In the genomic region with DNA sequence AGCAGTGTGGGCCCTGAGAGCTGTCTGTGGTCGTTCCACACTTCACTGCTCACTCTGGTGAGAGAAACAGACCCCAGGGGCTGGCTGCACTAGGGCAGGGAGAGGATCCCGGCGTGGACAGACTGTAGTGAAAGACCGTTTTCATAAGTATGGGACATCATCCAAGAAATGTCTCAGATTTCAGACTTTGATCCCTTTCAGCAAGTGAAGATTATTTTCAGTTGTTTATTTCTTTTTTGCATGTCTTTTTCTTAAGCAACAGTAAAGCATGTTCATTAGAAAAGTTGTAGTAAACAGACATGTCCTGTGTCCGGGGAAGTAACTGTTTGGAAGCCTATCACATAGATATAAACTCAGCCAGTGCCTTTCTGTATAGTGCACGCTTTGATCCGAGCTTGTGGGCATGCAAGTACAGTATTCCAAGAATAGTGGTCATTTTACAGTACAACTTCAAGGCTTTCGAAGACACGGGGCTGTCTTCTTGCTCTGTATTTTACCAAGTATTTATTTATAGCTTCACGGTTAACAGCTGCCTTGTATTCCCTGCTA, we compare ENCODE assay signal across 9 mouse cellular contexts. TPM values are rescaled to one million over a fixed set of nuclear protein-coding genes. Genes with fewer than 3 reads are reported as not detected.
DNase-seq lines count a peak whose midpoint lies in the region; ATAC-seq and TF ChIP-seq lines count a peak whose summit lies in the region.
"Had no signal": no experiment of that assay in that cellular context is flagged by ENCODE, and none has a peak within 500 bp of the region (broad histone marks: within the 10 kb centered on the region; RNA-seq: fewer than 3 reads in every experiment).

No protein-coding gene starts in this region.

- H3K27ac ChIP-seq in kidney, adult 2 months (ENCODE audit: insufficient read depth, low read depth, low read length), result no peak overlapping the region
- no peak overlapping the region for H3K27ac ChIP-seq in embryonic facial prominence, embryonic 15.5 days (replicated peaks)
- 0 out of 2 replicates have a peak overlapping the region, but pooled peaks have one; percentile 22 for H3K27ac ChIP-seq in intestine, embryonic 14.5 days (ENCODE audit: low read depth)
- H3K27ac ChIP-seq: liver, embryonic 15.5 days had no signal

- WGBS in kidney, adult 2 months, result 31% methylated on average over 10 of the region's 10 CpGs
- 39% methylated on average over 10 of the region's 10 CpGs for WGBS in embryonic facial prominence, embryonic 15.5 days
- 38% methylated on average over 10 of the region's 10 CpGs for WGBS in intestine, embryonic 14.5 days

- no peak for ATAC-seq in embryonic facial prominence, embryonic 15.5 days (ENCODE audit: insufficient number of reproducible peaks, low FRiP score, low TSS enrichment, low read depth)
- no peak for ATAC-seq in intestine, embryonic 14.5 days (replicated peaks; ENCODE audit: low FRiP score, low TSS enrichment, low read depth)

- no peaks in the 10 kb centered on the region for H3K27me3 ChIP-seq in kidney, adult 2 months (replicated peaks; ENCODE audit: control insufficient read depth, insufficient read depth, low read length)
- H3K27me3 ChIP-seq in embryonic facial prominence, embryonic 15.5 days, result no peaks in the 10 kb centered on the region
- H3K27me3 ChIP-seq in intestine, embryonic 14.5 days (replicated peaks; ENCODE audit: control insufficient read depth, insufficient read depth, low read length), result no peaks in the 10 kb centered on the region
- H3K27me3 ChIP-seq: liver, embryonic 15.5 days had no signal

- no peaks in the 10 kb centered on the region for H3K4me1 ChIP-seq in kidney, adult 2 months (ENCODE audit: control insufficient read depth, insufficient read depth, low read length)
- peaks cover 13% of the 10 kb centered on the region for H3K4me1 ChIP-seq in embryonic facial prominence, embryonic 15.5 days
- peaks cover 11% of the 10 kb centered on the region; the same call in 1 of the 2 replicates for H3K4me1 ChIP-seq in intestine, embryonic 14.5 days (replicated peaks; ENCODE audit: control insufficient read depth, insufficient read depth, low read length)
- H3K4me1 ChIP-seq: liver, embryonic 15.5 days had no signal

- no peak for TF ChIP-seq POLR2A in kidney, adult 2 months (IDR thresholded peaks at IDR 0.05; ENCODE audit: low read depth, low read length)

- no peaks in the 10 kb centered on the region for H3K36me3 ChIP-seq in kidney, adult 2 months (ENCODE audit: control insufficient read depth, insufficient read depth, low read length)
- no peaks in the 10 kb centered on the region for H3K36me3 ChIP-seq in embryonic facial prominence, embryonic 15.5 days
- no peaks in the 10 kb centered on the region for H3K36me3 ChIP-seq in intestine, embryonic 14.5 days (ENCODE audit: control insufficient read depth, insufficient read depth, low read length)
- H3K36me3 ChIP-seq: liver, embryonic 15.5 days had no signal

- peak; percentile 14 for DNase-seq in kidney, adult 2 months
- DNase-seq in kidney, postnatal 25 days, result no peak
- no peak for DNase-seq in intestine, embryonic 14.5 days (ENCODE audit: low spot score)
- peak; percentile 4 for DNase-seq in lung, postnatal 36 days
- DNase-seq in ovary, postnatal 14 days (ENCODE audit: low spot score), result no peak
- no peak for DNase-seq in right cerebral cortex, adult 18-20 months
- no peak for DNase-seq in cerebellum, adult 9-11 months

- H3K9ac ChIP-seq in embryonic facial prominence, embryonic 15.5 days, result no peak overlapping the region
- H3K9ac ChIP-seq in intestine, embryonic 14.5 days (ENCODE audit: low read length), result no peak overlapping the region
- H3K9ac ChIP-seq: liver, embryonic 15.5 days had no signal

- H3K9me3 ChIP-seq in embryonic facial prominence, embryonic 15.5 days (replicated peaks), result no peaks in the 10 kb centered on the region
- no peaks in the 10 kb centered on the region for H3K9me3 ChIP-seq in intestine, embryonic 14.5 days (ENCODE audit: control insufficient read depth, low read length)
- H3K9me3 ChIP-seq: liver, embryonic 15.5 days had no signal

- H3K4me2 ChIP-seq in embryonic facial prominence, embryonic 15.5 days (replicated peaks), result peak overlapping the region; percentile 42
- H3K4me2 ChIP-seq in intestine, embryonic 14.5 days (ENCODE audit: low read length), result peak overlapping the region; percentile 41
- H3K4me2 ChIP-seq: liver, embryonic 15.5 days had no signal

- TF ChIP-seq CTCF in kidney, adult 2 months (conservative IDR thresholded peaks at IDR 0.05; ENCODE audit: insufficient read depth, insufficient read length, low read depth, low read length), result no peak

- H3K4me3 ChIP-seq in kidney, adult 2 months (ENCODE audit: insufficient read depth, low read depth, low read length), result peak overlapping the region; percentile 6; the same call in 1 of the 2 replicates
- no peak overlapping the region for H3K4me3 ChIP-seq in embryonic facial prominence, embryonic 15.5 days (replicated peaks)
- peak overlapping the region; percentile 10; the same call in 1 of the 2 replicates for H3K4me3 ChIP-seq in intestine, embryonic 14.5 days (ENCODE audit: low read depth, low read length)
- H3K4me3 ChIP-seq: liver, embryonic 15.5 days had no signal

RNA-seq across cellular contexts. Expression of a gene that starts 34.0 kb away (rescaled TPM):
- not detected in 2 replicates for polyA plus RNA-seq in kidney, adult 2 months (2012; rRNA removed)
- polyA plus RNA-seq in embryonic facial prominence, embryonic 15.5 days (2015; fragmentation: Nextera tagmentation; extraction: Ambion mirVana), result not detected in 2 replicates
- not detected in 2 replicates for polyA plus RNA-seq in intestine, embryonic 14.5 days (2014; fragmentation: Nextera tagmentation; extraction: Ambion mirVana)
- polyA plus RNA-seq: liver, embryonic 15.5 days had no signal

Comparison
In these comparisons a context has a peak if more than half of its experiments do, and no peak if none do; other contexts are left out.
1. DNase-seq: peak in kidney, adult 2 months (single experiment) and lung, postnatal 36 days (single experiment); none in kidney, postnatal 25 days (0 of 2), intestine, embryonic 14.5 days (single experiment), ovary, postnatal 14 days (single experiment), right cerebral cortex, adult 18-20 months (single experiment) and cerebellum, adult 9-11 months (single experiment).